Mouse (Mus musculus) hindlimb bud, embryonic 11.5 days (tissue): ENCODE data around the gene Mboat1.

Experiments used
- DNase-seq: peaks from one replicate; pipeline ENCODE4 v3.0.0-alpha.2; 2012; ENCODE audit warnings: low read depth, low spot score; ENCODE audit errors: extremely low spot score

The Mboat1 gene

GRCm38 (mm10) chr13:30136243-30136922 lies at the start of gene Mboat1:
Gene Mboat1 (plus strand): TSS chr13:30136489.
- DNase-seq: no peak

DNA sequence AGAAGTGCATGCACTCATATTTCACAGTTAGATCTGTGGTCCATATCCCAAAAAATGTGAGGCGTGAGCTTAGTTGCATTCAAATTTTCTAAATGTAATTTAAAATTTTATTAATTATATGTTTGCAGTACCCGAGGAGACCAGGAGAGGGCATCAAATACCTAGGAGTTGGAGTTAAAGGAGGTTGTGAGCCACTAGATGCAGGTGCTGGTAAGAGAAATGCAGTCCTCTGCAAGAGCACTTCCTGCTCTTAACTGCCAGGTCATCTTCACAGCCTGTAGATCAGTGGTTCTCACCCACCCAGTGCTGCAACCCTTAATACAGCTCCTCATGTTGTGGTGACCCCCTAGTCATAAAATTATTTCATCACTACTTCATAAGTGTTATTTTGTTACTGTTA lies 43.2 kb upstream of the Mboat1 start:
- DNase-seq: no peak

DNA sequence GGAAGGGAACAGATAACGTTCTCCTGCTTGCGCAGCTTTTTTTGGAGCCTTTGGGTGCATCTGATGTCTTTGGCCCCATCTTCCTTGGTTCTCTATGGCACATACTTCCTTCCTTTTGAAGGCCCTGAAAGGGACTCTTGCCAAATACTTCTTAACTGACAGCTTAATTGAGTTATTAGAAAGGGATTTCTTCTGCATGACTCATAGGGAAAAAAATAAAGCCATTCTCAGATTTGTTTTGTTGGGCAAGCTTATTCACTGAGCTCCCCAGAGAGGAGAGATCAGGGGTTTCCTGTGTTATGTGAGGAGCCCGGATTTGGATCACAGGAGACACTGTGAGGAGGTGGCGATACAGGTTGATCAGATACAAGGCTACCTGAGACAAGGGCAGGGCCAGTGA lies 40.4 kb upstream of the Mboat1 start:
- no peak for DNase-seq

GRCm38 (mm10) chr13:30096536-30096935 lies 39.8 kb upstream of the Mboat1 start:
- DNase-seq: no peak

GRCm38 (mm10) chr13:30109001-30109600 lies 27.2 kb upstream of the Mboat1 start:
- DNase-seq: no peak

DNA sequence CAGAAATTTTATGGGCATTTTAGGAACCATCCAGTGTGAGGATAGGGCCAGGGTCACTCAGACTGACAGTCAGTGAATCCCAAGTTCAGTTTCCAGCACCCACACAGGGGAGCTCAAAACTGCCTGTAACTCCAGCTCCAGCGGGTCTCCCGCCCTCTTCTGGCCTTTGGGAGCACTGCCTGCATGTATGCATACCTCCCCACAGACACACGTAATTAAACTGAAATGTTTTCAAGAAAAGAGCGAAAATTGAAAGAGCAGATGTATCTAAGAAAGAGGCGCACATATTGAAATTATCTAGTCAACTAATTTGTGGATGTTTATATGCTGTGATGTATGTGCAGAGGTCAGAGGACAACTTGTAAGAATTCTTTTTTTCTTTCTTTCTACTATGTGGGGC lies 20.5 kb upstream of the Mboat1 start:
- DNase-seq: no peak

GRCm38 (mm10) chr13:30136923-30137629 lies 787 bp downstream of the Mboat1 start:
- no peak for DNase-seq

DNA sequence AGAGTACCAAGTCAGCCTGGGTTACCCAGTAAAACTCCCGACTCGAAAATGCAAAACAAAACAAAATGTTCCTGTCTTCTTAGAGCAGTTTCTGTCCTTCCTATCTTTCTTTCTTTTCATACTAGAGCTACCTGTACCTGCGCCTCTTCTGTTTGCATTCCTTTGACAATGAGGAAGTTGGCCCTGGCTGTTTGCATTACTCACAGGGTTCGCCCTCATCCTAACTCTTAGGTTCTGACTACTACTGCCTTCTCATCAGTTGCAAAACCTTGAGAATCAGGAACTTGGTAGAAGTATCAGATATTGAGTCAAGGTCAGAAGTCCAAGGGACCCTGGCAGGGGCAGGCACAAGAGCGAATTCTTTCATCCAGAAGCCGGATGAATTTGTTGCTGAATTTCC lies 1.7 kb downstream of the Mboat1 start:
- no peak for DNase-seq

GRCm38 (mm10) chr13:30140149-30140548 lies 3.9 kb downstream of the Mboat1 start:
- no peak for DNase-seq

- DNase-seq: no peak
Observed at GRCm38 (mm10) chr13:30140646-30141045, 4.4 kb downstream of the Mboat1 start.

DNA sequence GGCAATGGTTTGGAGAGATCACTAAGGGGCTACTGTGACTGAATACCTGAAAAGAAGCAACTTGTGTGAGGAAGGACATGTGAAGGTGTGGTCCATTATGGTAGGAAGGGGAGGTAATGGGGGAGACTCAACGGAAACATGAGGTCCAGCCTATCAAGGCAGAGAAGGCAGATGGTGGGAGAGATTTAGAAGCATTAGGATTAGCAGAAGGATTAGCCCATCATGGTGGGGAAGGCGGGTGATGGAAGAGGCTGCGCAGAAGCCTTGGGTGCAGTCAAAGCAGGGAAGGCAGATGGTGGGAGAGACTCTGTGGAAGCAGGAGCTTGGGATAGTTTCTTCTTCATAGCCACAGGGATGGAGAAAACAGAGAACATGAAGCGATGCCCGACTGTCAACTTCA lies 5.7 kb downstream of the Mboat1 start:
- DNase-seq: no peak

- no peak for DNase-seq
Observed at GRCm38 (mm10) chr13:30146468-30146867, 10.2 kb downstream of the Mboat1 start.

DNA sequence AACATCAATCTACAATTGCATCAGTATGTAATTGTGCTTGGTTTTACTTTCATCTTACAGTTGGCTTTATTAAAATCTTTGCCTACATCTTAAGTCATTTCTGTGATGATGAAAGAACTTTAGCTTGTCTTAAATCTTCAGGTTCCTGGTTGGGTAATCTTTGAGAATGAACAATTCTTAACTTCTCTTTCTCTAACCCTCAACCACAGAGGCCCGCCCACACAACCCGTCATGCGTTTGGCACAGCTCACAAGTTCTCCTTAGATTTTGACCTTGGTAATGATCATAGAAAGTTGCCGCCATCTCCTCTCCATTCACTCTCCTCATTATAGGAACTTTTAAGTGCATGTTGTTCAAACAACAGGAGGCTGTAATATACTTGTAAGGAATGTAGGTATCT lies 18.0 kb downstream of the Mboat1 start:
- no peak for DNase-seq

DNA sequence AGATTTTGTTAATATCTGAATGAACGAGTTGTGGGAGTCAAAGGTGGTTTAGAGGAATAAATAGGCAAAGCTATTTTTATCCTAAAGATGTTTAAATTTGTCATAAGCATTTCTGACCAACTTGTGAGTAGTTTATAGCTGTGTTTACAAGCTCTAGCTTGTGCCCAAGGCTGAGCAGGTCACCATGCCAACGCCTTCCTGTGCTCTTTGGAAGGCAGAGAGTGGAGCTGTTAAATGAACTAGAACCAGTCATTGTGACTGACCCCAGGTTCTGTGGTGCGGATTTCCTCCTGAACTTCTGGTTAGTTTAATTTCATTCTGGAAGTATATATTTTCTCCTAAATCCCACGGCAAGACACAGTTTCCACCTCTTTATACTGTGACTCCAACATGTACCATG lies 23.3 kb downstream of the Mboat1 start:
- no peak for DNase-seq

GRCm38 (mm10) chr13:30163521-30163920 lies 27.2 kb downstream of the Mboat1 start:
- DNase-seq: no peak

GRCm38 (mm10) chr13:30166138-30167090 lies 30.1 kb downstream of the Mboat1 start:
- DNase-seq: no peak

GRCm38 (mm10) chr13:30167499-30167898 lies 31.2 kb downstream of the Mboat1 start:
- no peak for DNase-seq

- DNase-seq: no peak
Observed at GRCm38 (mm10) chr13:30168803-30169202, 32.5 kb downstream of the Mboat1 start.

GRCm38 (mm10) chr13:30170061-30170460 lies 33.8 kb downstream of the Mboat1 start:
- DNase-seq: no peak

DNA sequence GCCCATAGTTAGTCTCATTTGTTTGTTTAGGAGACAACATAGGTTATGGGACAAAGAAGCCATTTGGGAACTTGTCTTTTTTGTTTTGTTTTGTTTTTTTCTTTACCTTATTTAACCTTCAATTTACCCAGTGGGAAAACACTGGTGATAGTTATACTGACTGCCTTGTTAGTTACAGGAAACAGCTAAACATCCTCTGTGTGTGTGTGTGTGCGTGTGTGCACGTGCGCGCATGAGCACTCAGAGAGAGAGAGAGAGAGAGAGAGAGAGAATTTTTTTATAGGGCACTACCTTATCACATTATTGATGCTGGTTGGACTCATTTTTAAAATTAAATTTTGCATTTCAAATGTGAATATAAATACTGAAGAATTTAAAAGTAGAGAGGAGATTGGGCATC lies 38.3 kb downstream of the Mboat1 start:
- no peak for DNase-seq

DNA sequence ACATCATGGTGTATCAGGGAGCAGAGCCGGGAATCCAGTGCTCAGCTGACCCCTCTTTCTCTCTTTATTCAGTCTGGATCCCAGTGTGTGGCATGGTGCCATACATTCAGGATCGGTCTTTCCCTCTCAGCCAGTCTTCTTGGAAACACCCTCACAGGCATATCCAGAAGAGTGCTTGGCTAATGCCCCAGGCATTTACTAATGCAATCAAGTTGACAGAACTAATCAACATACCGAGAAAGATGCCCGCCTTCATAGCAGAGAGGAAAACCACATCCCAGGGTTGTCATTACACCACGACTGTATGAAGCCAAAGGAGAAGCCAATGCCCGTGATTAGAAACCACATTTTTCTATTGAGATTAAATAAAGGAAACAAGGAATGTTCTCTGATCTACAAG lies 41.1 kb downstream of the Mboat1 start:
- DNase-seq: no peak
